Mouse (Mus musculus): ENCODE measurements at regions not wholly inside any gene's neighbourhood (a gene's known extent, or its start where the extent isn't known, plus 50 kb on each side); places are given as distances from the start of the nearest gene placed in this dataset.

GRCm38 (mm10) chr16:50747698-50748097 is 156.7 kb upstream of the Ccdc54 start:
- DNase-seq (ENCODE audit: low read depth, low spot score) = no peak
- CTCF ChIA-PET = interaction anchor here (4.2 kb wide), 1 partner anchor 10 kb away, joined by 21 read pairs; no protein-coding TSS in a partner anchor
- H3K27me3 ChIP-seq = peaks cover 3% of the 10 kb centered on the region

GRCm38 (mm10) chr16:50745723-50746122 is 154.8 kb upstream of the Ccdc54 start:
- ChIA-PET POLR2A (no interaction called here), CTCF (interaction anchor here (2.2 kb wide), 1 partner anchor 11 kb away, joined by 11 read pairs; no protein-coding TSS in a partner anchor)
- in situ Hi-C loops (cut with MboI; ENCODE audit: low pct_unique_long_range_greater_than_20kb) = loop anchor here (25.0 kb wide), 4 partner anchors 808 to 1733 kb away; no protein-coding TSS in a partner anchor
- ATAC-seq (no peak), DNase-seq (ENCODE audit: low read depth, low spot score) (no peak)
- TF ChIP-seq CTCF (IDR thresholded peaks at IDR 0.05) = no peak
- H3K27me3 ChIP-seq = peaks cover 3% of the 10 kb centered on the region

More at GRCm38 (mm10) chr16:50747698-50748097, 156.7 kb upstream of the Ccdc54 start:
- POLR2A ChIA-PET = no interaction called here
- no peak for TF ChIP-seq CTCF (IDR thresholded peaks at IDR 0.05)
- in situ Hi-C loops (cut with MboI; ENCODE audit: low pct_unique_long_range_greater_than_20kb) = loop anchor here (25.0 kb wide), 4 partner anchors 810 to 1735 kb away; no protein-coding TSS in a partner anchor
- ATAC-seq = no peak

- TF ChIP-seq CTCF (IDR thresholded peaks at IDR 0.05) = no peak
- no peak for ATAC-seq
These were observed 146.5 kb upstream of the Ccdc54 start for GRCm38 (mm10) chr16:50737396-50737843.

GRCm38 (mm10) chr16:50736151-50737047 is 145.4 kb upstream of the Ccdc54 start:
- in situ Hi-C loops (cut with MboI; ENCODE audit: low pct_unique_long_range_greater_than_20kb) = loop anchor here (5.0 to 25.0 kb wide), 8 partner anchors 304 to 1724 kb away; partner anchors contain the start of gene Bbx
- peak; percentile 98 for TF ChIP-seq CTCF (IDR thresholded peaks at IDR 0.05)
- POLR2A ChIA-PET = no interaction called here
- CTCF ChIA-PET = interaction anchor here (0.6 to 3.7 kb wide), 14 partner anchors 12 to 1747 kb away, joined by 3 to 21 read pairs (median 4); no protein-coding TSS in a partner anchor
- peak; percentile 94 for ATAC-seq
- peak; percentile 71 for DNase-seq (ENCODE audit: low read depth, low spot score)
- H3K27me3 ChIP-seq = no peaks in the 10 kb centered on the region

More at GRCm38 (mm10) chr16:50737396-50737843, 146.5 kb upstream of the Ccdc54 start:
- ChIA-PET POLR2A (no interaction called here), CTCF (interaction anchor here (1.7 to 3.7 kb wide), 2 partner anchors 11 to 362 kb away, joined by 7 to 21 read pairs; no protein-coding TSS in a partner anchor)
- H3K27me3 ChIP-seq = no peaks in the 10 kb centered on the region
- in situ Hi-C loops (cut with MboI; ENCODE audit: low pct_unique_long_range_greater_than_20kb) = loop anchor here (5.0 to 25.0 kb wide), 8 partner anchors 305 to 1725 kb away; partner anchors contain the start of gene Bbx
- no peak for DNase-seq (ENCODE audit: low read depth, low spot score)

GRCm38 (mm10) chr16:50733359-50733758 is 142.4 kb upstream of the Ccdc54 start:
- ChIA-PET CTCF (interaction anchor here (1.2 kb wide), 1 partner anchor 203 kb away, joined by 5 read pairs; no protein-coding TSS in a partner anchor), POLR2A (no interaction called here)
- ATAC-seq = no peak
- no peak for DNase-seq (ENCODE audit: low read depth, low spot score)
- in situ Hi-C loops (cut with MboI; ENCODE audit: low pct_unique_long_range_greater_than_20kb) = loop anchor here (5.0 to 25.0 kb wide), 7 partner anchors 201 to 1721 kb away; no protein-coding TSS in a partner anchor
- no peaks in the 10 kb centered on the region for H3K27me3 ChIP-seq
- TF ChIP-seq CTCF (IDR thresholded peaks at IDR 0.05) = no peak

GRCm38 (mm10) chr16:50732082-50733006 is 141.4 kb upstream of the Ccdc54 start:
- TF ChIP-seq CTCF (IDR thresholded peaks at IDR 0.05) = no peak
- CTCF ChIA-PET = no interaction called here
- ATAC-seq = peak; percentile 93
- POLR2A ChIA-PET = interaction anchor here (0.6 to 0.7 kb wide), 3 partner anchors 9 to 463 kb away, joined by 4 to 6 read pairs (median 4); no protein-coding TSS in a partner anchor
- no peaks in the 10 kb centered on the region for H3K27me3 ChIP-seq
- in situ Hi-C loops (cut with MboI; ENCODE audit: low pct_unique_long_range_greater_than_20kb) = loop anchor here (5.0 to 25.0 kb wide), 7 partner anchors 200 to 1720 kb away; no protein-coding TSS in a partner anchor
- peak; percentile 31 for DNase-seq (ENCODE audit: low read depth, low spot score)

- ATAC-seq (no peak), DNase-seq (ENCODE audit: low read depth, low spot score) (no peak)
- in situ Hi-C loops (cut with MboI; ENCODE audit: low pct_unique_long_range_greater_than_20kb) = loop anchor here (25.0 kb wide), 4 partner anchors 792 to 1717 kb away; no protein-coding TSS in a partner anchor
- H3K27me3 ChIP-seq = no peaks in the 10 kb centered on the region
- ChIA-PET CTCF (no interaction called here), POLR2A (no interaction called here)
- TF ChIP-seq CTCF (IDR thresholded peaks at IDR 0.05) = no peak
These were observed 138.4 kb upstream of the Ccdc54 start for GRCm38 (mm10) chr16:50729341-50729740.

- POLR2A ChIA-PET = interaction anchor here (0.6 kb wide), 1 partner anchor 9 kb away, joined by 4 read pairs; no protein-coding TSS in a partner anchor
- DNase-seq (ENCODE audit: low read depth, low spot score) (no peak), ATAC-seq (no peak)
- CTCF ChIA-PET = interaction anchor here (0.9 kb wide), 1 partner anchor 13 kb away, joined by 3 read pairs; no protein-coding TSS in a partner anchor
- no peak for TF ChIP-seq CTCF (IDR thresholded peaks at IDR 0.05)
- in situ Hi-C loops (cut with MboI; ENCODE audit: low pct_unique_long_range_greater_than_20kb) = no loop called here
- no peaks in the 10 kb centered on the region for H3K27me3 ChIP-seq
These were observed 132.2 kb upstream of the Ccdc54 start for GRCm38 (mm10) chr16:50723144-50723543.

GRCm38 (mm10) chr16:50717306-50718017 is 126.5 kb upstream of the Ccdc54 start:
- CTCF ChIA-PET = interaction anchor here (0.7 kb wide), 1 partner anchor 10 kb away, joined by 3 read pairs; no protein-coding TSS in a partner anchor
- DNase-seq (ENCODE audit: low read depth, low spot score) (no peak), ATAC-seq (no peak)
- H3K27me3 ChIP-seq = peaks cover 4% of the 10 kb centered on the region
- peak; percentile 46 for TF ChIP-seq CTCF (IDR thresholded peaks at IDR 0.05)
- in situ Hi-C loops (cut with MboI; ENCODE audit: low pct_unique_long_range_greater_than_20kb) = no loop called here
- POLR2A ChIA-PET = no interaction called here
